Mouse (Mus musculus): ENCODE results near the gene Gm20696. TPM values are rescaled to one million over a fixed set of nuclear protein-coding genes. Genes with fewer than 3 reads are reported as not detected.

Gm20696 gene
- total RNA-seq, 2 experiments from 2014 or later = 6.3 to 11.9 TPM

DNA sequence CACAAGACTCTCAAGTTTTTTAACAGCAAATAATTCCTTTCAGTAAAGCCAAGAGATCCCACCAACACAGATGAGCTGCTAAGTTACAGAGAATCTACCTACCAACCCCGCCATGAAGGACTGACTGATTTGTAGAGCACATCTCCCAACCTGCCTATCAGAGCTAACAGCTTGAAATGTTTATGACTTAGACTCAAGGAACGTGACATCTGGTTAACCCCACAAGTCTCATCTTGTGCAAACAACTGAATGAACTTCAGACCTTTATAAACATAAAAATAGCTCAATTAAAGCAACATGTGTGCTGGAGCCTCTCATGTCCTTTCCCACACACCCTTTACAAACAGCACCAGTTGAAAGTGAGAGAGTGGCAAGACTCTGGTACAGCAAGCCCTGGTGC lies 338.0 kb downstream of the Gm20696 start:
- DNase-seq (ENCODE audit: low spot score in 2 of 2) = no peak
- intact Hi-C loops (cut with DNase I) = no loop called here

DNA sequence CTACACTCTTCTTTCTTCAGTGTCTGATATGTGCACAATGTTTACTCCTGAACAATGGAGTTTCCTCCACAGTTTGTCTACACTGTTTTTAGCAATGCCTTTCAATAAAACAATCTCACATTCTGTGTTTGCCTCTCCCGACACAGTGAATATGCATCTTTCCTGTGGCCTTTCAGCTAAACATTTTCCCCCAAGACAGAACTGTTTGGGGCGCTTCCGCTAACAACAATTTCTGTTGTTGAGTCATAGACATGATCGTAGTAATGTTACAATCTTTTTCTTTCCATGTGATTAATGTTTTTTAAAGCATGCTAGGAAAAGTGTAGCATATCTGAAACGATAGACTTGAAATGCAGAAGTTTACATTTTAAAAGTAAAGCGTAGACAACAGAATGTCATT lies 338.5 kb downstream of the Gm20696 start:
- intact Hi-C loops (cut with DNase I) = no loop called here
- no peak for DNase-seq (ENCODE audit: low spot score in 2 of 2)

DNA sequence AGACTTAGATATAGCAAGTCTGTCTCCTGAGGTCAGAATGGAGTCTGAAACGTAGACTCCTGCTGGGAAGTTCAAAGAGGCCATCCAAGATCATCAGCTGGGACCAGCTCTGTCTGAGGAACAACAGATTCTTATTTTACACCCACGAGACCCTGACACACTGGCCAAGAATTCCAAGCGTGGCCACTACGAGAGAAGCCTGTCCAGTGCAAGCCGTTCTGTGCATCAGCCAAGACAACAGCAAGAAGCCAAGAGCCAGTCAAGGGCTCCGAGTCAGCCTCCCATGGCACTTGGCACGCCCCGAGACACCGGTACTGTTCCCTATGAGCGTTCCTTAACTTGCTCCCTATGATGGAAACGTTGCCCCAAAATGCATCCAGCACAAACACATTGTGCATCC lies 338.9 kb downstream of the Gm20696 start:
- no peak for DNase-seq (ENCODE audit: low spot score in 2 of 2)
- intact Hi-C loops (cut with DNase I) = no loop called here

DNA sequence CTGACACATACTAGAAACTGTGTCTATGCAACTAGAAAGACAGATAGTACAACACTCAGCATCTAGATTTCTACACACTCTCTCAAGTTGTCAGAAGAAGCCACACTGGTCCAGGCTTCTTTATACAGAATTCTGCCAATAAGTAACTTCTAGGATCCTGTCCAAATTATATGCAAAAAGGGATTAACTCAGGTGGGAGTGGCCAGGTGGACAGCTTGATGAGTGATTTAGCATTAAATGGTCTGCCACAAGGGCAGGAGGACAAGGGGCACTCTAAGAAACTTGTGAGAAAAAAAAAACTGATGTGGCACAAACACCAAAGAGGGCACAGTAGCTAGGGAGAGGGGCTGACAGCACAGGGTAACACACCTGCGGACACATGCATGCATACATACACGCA lies 340.7 kb downstream of the Gm20696 start:
- intact Hi-C loops (cut with DNase I) = no loop called here
- no peak for DNase-seq (ENCODE audit: low spot score in 2 of 2)

DNA sequence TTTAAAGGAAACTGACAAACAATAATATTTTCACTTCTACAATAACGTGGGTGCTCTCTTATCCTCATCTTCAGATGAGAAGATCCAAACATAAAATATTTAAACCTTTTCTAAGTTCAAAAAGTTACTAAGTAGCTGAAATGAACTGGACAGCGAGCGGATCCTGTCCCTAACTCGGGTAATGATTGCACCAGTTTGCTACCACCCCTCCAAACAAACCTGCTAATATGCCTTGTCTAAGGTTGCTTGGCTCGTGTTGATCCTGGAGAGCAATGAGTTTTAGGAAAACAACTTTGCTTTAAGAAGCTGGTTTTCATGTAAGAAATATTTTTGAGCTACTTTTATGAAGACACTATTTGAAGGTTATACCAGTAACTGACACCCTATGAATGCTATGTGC lies 341.1 kb downstream of the Gm20696 start:
- intact Hi-C loops (cut with DNase I) = no loop called here
- no peak for DNase-seq (ENCODE audit: low spot score in 2 of 2)

DNA sequence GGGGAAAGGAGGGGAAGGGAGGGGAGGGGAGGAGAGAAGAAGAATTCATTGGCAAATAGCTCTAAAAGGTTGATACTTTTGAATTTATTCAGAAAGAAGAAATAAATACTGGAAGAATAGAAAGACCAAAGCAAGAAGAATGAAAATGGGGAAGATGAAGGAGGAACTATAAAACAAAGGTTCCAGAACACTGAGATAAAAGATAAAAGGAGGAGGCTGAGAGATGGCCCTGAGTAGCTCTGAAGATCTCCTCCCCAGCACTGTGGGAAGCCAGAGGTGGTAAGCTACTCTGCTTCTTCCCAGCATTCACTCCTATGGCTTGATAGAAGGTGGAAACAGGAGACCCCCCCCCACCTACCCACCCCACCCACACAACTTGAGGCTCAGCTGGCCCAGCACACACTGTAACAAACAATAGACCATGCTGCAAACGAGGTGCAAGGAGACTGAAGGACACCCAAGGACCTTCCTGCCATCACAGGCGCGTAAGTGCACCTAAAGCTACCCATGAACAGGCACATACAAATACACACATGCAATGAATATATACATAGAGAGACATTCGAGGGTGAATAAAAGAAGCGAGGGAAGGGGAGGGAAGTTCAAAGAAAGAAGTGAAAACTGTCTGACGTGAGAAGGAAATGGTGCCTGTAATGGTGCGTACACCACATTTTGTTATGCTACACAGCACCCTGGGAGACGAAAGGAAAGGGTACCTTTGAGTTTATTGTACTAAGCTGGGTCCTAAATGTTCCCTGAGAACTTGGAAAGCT lies 344.3 kb downstream of the Gm20696 start:
- intact Hi-C loops (cut with DNase I) = no loop called here
- no peak for DNase-seq (ENCODE audit: low spot score in 2 of 2)

DNA sequence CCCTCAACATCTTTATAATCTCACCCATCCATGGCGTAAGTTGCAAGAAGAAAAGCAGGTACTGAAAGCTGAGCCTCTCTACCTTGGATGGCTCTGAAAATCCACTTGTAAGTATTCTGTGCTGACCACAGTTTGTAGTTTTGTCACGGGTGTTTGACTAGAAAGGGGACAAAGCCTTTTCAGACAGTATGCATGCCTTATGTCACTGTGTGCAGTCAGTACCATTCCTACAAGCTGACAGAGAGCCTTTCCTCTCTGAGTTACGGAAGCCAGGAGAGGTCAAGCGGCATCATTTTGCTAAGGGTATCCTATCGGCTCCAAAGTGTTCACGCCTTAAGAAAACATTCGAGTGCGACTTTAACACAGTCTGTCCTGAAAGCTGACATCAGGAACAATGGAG lies 346.2 kb downstream of the Gm20696 start:
- no peak for DNase-seq (ENCODE audit: low spot score in 2 of 2)
- intact Hi-C loops (cut with DNase I) = no loop called here

DNA sequence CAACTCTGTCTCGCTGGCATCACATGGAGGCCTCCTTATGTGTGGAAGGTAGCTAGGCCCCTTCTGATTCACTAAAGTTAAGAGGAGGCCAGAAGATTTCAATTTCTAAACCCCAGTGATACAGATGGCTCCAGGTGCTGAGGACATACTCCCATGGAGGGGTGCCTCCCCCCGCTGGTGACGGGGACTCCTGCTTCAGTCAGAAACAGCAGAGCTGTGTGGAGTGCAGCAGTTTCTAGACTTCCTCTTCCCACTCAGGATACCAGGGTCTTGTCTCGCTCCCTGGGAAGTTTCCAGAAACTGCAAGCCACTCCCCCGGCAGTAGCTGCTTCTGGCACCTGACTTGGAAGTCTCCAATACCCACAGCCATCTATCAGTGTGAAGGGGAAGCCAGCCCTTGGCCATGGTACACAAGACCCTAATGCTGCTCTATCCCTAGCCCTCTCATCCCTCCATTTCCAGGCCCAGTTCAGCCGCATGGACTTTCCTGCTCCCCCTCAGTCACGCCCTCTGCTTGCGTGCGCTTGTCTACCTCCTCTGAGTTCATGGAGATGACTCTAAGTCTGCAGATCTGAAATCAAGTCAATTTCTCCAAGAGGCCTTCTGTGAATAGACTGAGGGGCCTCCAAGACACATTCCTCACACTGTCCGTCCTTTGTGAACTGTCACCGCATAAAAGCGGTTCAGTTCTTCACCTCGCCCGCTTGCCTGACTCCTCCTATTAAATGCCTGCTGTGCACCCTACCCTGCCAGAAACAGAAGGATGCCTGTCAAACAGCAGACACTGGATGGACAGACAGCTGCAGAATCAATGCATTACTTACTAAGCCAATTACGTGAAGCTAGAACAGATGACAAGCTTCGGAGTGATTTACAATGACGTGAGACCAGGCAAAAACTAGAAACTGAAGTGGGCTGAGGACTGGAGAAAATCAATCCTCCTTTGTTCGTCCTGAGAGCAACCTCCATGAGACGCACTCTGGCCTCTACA lies 346.9 kb downstream of the Gm20696 start:
- intact Hi-C loops (cut with DNase I) = no loop called here
- DNase-seq (ENCODE audit: low spot score in 2 of 2) = no peak

DNA sequence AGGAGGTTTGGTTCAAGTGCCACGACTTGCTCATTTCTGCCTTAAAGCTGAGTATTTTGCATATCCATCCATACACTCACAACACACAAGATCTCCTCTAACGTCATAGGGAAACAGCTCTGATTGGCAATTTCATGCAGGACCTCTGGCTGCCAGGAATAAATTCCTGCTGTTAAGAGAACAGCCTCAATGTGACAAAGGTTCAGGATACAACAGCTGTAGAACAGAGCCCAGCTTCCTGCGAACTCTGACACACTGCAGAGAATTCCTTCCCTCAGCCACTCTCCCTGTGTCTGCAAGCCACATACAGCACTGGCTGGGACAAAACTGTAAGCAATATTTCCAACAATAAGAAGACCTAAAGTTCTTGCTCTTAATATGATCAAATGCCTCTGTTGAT lies 351.9 kb downstream of the Gm20696 start:
- DNase-seq (ENCODE audit: low spot score in 2 of 2) = no peak

DNA sequence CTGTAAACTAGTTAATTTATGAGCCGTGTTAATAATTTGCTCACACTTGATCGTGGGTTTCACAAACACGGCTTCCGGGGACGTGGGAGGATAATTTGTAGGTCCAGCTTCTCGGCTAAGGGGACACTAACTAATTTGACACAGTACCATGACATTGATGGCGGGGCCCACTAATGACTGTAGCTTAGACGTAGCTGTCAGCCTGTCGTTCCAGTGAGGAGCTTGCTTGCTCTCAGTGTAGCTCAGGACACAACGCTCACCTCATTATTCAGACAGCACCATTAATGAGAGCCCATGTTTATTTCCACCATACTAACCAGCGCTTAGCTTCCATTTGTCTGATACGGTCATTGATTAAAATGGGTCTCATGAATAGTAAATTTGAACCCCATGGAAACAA lies 356.1 kb downstream of the Gm20696 start:
- no peak for DNase-seq (ENCODE audit: low spot score in 2 of 2)
- intact Hi-C loops (cut with DNase I) = no loop called here

More for the DNA sequence above, 351.9 kb downstream of the Gm20696 start:
- intact Hi-C loops (cut with DNase I) = no loop called here

DNA sequence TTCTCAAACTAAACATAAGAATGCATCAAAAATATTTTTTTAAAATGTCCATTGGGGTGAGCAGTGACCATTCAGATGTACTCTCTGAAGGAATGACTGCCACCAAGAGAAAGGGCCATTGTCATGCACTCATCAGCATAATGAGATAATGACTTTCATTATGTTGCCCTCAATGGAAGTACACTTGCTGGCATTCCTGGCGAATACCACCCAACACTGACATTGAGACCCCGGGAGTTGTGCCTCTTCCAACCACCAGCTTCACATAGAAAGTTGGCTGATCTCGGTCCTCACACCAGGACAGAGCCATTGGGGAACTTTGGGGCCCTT lies 356.5 kb downstream of the Gm20696 start:
- intact Hi-C loops (cut with DNase I) = no loop called here
- DNase-seq (ENCODE audit: low spot score in 2 of 2) = no peak

DNA sequence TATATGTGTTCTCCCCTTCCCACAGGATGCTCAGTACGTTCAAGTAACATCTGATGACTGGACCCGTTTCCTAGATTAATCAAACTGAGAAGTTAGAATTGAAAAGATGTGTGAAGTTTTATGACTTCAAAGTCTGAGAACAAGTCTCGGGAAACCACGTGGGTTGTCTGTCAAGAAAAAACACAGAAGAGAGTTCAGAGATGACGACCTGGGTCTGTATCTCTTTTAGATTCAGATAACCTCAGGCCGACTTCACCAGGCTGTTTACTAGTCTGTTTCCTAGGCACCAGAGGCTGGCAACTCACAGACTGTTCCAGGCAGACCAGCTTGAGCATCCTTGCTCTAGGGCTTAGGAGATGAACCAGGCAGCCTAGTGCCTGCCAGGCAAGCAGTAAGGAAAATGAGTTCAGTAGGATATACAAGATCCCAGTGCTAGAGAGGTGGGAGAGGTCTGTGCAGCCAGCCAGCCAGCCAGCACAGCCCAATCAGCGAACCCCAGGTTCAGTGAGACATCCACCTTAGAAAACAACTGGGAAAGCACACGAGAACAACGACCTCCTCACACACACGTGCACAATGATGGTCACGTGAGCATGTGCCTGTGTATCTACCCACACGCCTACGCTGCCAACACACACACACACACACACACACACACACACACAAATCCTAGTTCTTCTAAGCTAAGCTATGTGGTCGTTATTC lies 357.0 kb downstream of the Gm20696 start:
- intact Hi-C loops (cut with DNase I) = no loop called here
- no peak for DNase-seq (ENCODE audit: low spot score in 2 of 2)

DNA sequence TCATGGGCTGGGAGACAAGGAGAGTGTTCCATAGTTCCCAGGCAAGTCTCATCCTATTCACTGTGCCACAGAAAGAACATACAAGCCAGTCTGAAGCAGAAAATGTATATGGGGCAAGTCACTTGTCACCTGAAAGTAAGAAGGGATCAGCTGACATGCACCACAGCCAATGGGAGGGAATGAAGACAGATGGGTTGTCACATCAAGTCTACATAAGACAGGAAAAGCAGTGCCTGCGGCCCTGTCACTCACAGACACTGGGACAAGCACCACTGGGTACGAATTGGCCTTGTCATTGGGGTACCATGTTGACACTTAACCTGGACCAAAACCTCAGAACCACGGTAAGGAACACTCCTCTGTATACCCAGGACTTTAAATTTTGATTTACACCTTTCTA lies 360.8 kb downstream of the Gm20696 start:
- intact Hi-C loops (cut with DNase I) = no loop called here
- no peak for DNase-seq (ENCODE audit: low spot score in 2 of 2)

DNA sequence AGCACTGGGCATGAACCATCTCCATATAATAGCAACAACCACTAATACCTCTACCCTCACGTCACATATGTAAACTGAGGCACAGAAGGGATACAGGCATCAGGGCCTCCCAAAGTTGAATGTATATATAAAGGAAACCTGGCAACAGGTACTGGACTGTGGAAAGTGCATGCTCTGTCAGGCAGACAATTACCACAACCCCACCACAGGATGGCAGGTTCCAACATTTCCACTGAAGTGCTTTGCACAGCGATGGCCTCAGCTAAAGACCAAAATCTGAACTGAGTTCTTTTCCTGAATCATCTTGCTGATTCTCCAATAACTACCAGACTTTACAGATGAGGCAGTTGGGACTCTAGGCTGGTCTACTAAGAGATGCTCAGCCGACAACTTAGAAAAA lies 361.4 kb downstream of the Gm20696 start:
- intact Hi-C loops (cut with DNase I) = no loop called here
- no peak for DNase-seq (ENCODE audit: low spot score in 2 of 2)

DNA sequence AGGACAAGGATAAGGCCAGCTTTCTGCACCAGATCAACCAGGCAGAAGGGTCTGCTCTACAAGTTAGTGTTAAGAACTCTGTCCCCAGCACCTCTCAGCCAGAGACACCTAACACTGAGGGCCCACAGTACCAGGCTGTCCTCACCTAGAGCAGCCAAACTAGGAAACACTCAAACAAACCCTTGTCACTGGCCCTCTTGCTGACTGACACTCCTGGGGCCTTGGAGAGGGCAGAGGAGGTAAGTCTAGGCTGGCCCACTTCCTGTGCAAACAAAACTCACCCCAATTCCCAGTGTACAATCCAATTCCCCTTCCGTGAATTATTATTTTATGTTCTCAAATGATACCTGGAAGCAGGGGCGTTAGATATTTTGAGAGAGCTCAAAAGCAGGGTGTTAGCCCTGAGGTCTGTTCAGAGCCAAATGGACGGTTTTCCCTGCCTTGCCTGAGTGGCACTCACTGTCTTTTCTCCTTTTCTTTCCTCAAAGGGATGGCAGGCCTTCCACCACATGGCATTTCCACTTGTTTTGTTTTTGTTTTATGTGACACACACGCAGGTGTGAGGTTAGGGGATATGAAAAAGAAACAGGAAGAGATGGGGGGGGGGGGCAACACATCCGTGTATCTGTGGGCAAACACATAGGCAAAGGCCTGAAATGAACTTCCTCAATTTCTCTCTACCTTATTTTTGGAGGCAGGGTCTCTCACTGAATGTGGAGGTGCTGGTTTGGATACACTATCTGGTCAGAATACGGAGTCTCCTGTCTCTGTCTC lies 363.7 kb downstream of the Gm20696 start:
- intact Hi-C loops (cut with DNase I) = no loop called here

DNA sequence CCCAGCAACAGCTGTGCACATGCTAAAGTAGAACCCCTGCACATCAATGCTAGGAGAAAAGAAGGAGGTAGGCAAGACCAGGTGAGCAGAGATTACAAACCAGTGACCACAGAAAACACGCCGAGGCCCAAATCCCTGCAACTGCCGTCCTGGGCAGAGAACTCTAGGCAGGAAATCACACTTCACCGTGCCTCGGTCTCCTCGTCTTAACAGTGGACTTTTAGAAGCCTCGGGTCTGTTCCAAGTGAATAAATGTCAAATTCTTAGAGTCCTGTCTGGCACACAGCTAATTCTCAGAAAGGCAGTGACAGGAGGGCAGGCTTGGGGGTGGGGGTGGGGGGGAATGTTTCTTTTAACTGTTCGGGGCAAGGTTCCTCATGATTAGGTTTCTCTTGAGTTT lies 364.7 kb downstream of the Gm20696 start:
- intact Hi-C loops (cut with DNase I) = no loop called here
- no peak for DNase-seq (ENCODE audit: low spot score in 2 of 2)

More for the DNA sequence above, 363.7 kb downstream of the Gm20696 start:
- no peak for DNase-seq (ENCODE audit: low spot score in 2 of 2)

DNA sequence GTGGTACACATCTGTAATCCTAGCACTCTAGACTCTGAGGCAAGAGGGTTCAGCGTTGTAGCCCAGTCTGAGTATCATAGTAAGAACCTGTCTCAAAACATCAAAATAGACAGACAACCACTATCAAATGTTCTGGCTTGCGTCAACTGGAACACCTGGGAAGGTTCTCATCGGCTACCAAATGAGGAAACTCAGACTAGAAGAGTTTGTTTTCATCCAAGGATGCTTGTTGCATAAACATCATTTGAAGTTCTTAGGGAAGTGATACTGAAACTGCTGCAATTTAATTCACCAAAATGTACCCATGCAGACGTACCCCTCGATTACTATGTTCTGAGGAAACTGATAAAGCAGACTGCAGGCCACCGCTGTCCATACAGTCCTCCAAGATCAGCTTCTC lies 366.4 kb downstream of the Gm20696 start:
- intact Hi-C loops (cut with DNase I) = no loop called here
- no peak for DNase-seq (ENCODE audit: low spot score in 2 of 2)

DNA sequence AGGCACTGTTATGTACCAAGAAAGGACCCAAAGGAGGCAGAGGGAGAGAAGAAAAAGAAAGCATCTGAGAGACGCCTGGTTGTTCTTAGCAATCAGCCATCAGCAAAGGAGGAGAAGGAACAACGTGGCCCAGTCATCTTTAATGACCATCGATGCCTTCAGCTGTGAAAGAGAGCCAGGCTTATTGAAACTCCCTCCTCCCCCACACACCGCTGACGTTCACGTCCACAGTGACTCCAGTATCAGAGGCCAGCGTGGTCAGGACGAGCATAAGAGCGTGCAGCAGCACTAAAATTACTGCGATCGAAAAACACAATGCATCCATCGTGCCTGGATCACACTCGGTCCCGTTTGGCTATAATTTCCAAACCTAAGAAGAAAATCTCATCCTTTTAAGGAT lies 367.4 kb downstream of the Gm20696 start:
- no peak for DNase-seq (ENCODE audit: low spot score in 2 of 2)
- intact Hi-C loops (cut with DNase I) = no loop called here

DNA sequence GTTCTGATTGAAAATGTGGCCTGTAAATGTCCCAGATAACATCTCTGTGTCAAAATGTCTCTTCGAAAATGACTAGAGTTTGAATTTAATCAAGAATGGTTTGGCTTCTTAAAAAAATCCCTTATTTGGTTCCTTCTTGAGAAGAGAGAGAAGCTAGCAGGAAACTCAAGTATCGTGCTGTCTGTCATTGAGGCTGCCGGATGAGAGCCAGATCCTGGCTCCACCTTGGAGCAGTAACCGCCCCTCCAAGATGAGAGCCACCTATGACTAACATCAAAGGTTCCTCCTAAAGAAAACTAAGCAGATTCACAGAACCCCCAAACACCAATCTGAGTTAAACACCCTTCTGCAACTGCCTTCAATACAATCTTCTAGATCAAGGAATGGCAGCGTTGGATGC lies 369.1 kb downstream of the Gm20696 start:
- DNase-seq (ENCODE audit: low spot score in 2 of 2) = no peak
- intact Hi-C loops (cut with DNase I) = no loop called here

DNA sequence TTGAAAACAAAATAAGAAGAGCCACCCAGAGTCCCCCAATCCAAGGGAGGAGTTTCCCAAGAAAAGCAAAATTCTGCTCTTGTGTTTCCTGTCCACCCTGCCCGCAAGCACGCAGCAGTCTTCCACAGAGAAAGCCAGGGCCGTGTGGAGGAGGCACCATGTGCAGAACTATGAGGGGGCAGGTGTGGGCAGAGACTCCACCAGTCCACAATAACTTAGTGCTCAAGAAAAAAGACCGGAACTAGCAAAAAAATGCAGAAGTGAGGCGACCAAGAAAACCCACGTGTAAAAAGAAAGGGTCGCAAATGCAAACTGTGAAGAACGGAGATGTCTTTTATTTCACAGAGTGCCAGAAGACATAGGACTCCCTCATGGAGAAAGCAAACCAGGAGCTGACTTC lies 371.1 kb downstream of the Gm20696 start:
- peak; percentile 44 to 47 for DNase-seq (ENCODE audit: low spot score in 2 of 2)
- intact Hi-C loops (cut with DNase I) = loop anchor here (1.0 kb wide), 1 partner anchor 25 kb away; no protein-coding TSS in a partner anchor

Measured in left cerebral cortex, postnatal 36 days (tissue).